Mouse (Mus musculus) limb, embryonic 12.5 days (tissue): ENCODE results near the gene Wfikkn2. TPM values are rescaled to one million over a fixed set of nuclear protein-coding genes. Genes with fewer than 3 reads are reported as not detected.
A peak's percentile ranks its signal among the peaks of the same experiment; 100 is the strongest.

ENCODE experiments used
- ATAC-seq: fragments of 200-750 bp; cut with Nextera tagmentation; 2 replicates; pipeline ENCODE4 v1.8.0; 2017; ENCODE audit warnings: low read depth, moderate TSS enrichment; ENCODE audit not compliant: insufficient number of reproducible peaks, insufficient read depth, low FRiP score, low TSS enrichment
- H3K27ac ChIP-seq: fragments of 300-500 bp; sonication (generic); 2 replicates; pipeline ENCODE4 v1.5.1; 2016; ENCODE audit warnings: mild to moderate bottlenecking, moderate library complexity
- H3K27me3 ChIP-seq: fragments of 300-500 bp; sonication (generic); 2 replicates; pipeline ENCODE4 v1.6.1; 2016; ENCODE audit warnings: mild to moderate bottlenecking, moderate library complexity
- H3K36me3 ChIP-seq: fragments of 300-500 bp; sonication (generic); 2 replicates; pipeline ENCODE4 v1.6.1; 2016; ENCODE audit warnings: mild to moderate bottlenecking, moderate library complexity
- H3K4me1 ChIP-seq: fragments of 300-500 bp; sonication (generic); replicated peaks from 2 replicates; pipeline ENCODE4 v1.6.1; 2016
- H3K4me2 ChIP-seq: fragments of 300-500 bp; sonication (generic); 2 replicates; pipeline ENCODE4 v1.6.1; 2016; ENCODE audit warnings: mild to moderate bottlenecking, moderate library complexity
- H3K4me3 ChIP-seq: fragments of 300-500 bp; sonication (generic); replicated peaks from 2 replicates; pipeline ENCODE4 v1.5.1; 2016; ENCODE audit warnings: mild to moderate bottlenecking
- H3K9ac ChIP-seq: fragments of 300-500 bp; sonication (generic); replicated peaks from 2 replicates; pipeline ENCODE4 v1.6.1; 2016; ENCODE audit warnings: mild to moderate bottlenecking, moderate library complexity
- H3K9me3 ChIP-seq: fragments of 300-500 bp; sonication (generic); 2 replicates; pipeline ENCODE4 v1.6.1; 2016; ENCODE audit warnings: mild to moderate bottlenecking, moderate library complexity
- WGBS: fragments of 180-500 bp; shearing (Covaris S2); methylation state at CpG from one replicate; pipeline ENCODE4 v1.1.7; 2016; 5-methylcytosine and 5-hydroxymethylcytosine counted together
- polyA plus RNA-seq: library from polyadenylated mRNA; unstranded; fragments of >200 nt; fragmentation: Nextera tagmentation; extraction: Ambion mirVana; gene quantifications from 2 replicates; pipeline ENCODE4 v1.2.1, GENCODE M21; 2016

The Wfikkn2 gene
- polyA plus RNA-seq, 1 experiment from 2014 or later: 22.6 TPM

GRCm38 (mm10) chr11:94206398-94207114 lies 39.2 kb downstream of the Wfikkn2 start:
- Histone ChIP-seq H3K27me3 (no peaks in the 10 kb centered on the region), H3K36me3 (no peaks in the 10 kb centered on the region), H3K4me1 (no peaks in the 10 kb centered on the region), H3K9ac (no peak overlapping the region), H3K4me2 (no peak overlapping the region), H3K27ac (no peak overlapping the region), H3K9me3 (no peaks in the 10 kb centered on the region), H3K4me3 (no peak overlapping the region)
- no peak for ATAC-seq
- 84% methylated on average over 10 of the region's 10 CpGs for WGBS

GRCm38 (mm10) chr11:94203066-94203465 lies 42.7 kb downstream of the Wfikkn2 start:
- no peaks in the 10 kb centered on the region for H3K36me3 ChIP-seq
- H3K4me2 ChIP-seq: no peak overlapping the region
- H3K4me1 ChIP-seq: no peaks in the 10 kb centered on the region
- no peaks in the 10 kb centered on the region for H3K9me3 ChIP-seq
- ATAC-seq: no peak
- no peaks in the 10 kb centered on the region for H3K27me3 ChIP-seq
- H3K9ac ChIP-seq: no peak overlapping the region
- 89% methylated on average over 3 of the region's 3 CpGs for WGBS
- H3K27ac ChIP-seq: no peak overlapping the region
- H3K4me3 ChIP-seq: no peak overlapping the region

GRCm38 (mm10) chr11:94202106-94202505 lies 43.7 kb downstream of the Wfikkn2 start:
- 92% methylated on average over 5 of the region's 5 CpGs for WGBS
- H3K27me3 ChIP-seq: no peaks in the 10 kb centered on the region

GRCm38 (mm10) chr11:94200422-94200821 lies 45.4 kb downstream of the Wfikkn2 start:
- Histone ChIP-seq H3K4me3 (no peak overlapping the region), H3K9me3 (no peaks in the 10 kb centered on the region), H3K4me2 (no peak overlapping the region), H3K4me1 (no peaks in the 10 kb centered on the region), H3K36me3 (no peaks in the 10 kb centered on the region), H3K27ac (no peak overlapping the region), H3K27me3 (no peaks in the 10 kb centered on the region), H3K9ac (0 out of 2 replicates have a peak overlapping the region, but pooled peaks have one; percentile 18)
- ATAC-seq: no peak
- WGBS: 86% methylated on average over 4 of the region's 4 CpGs

More at GRCm38 (mm10) chr11:94202106-94202505, 43.7 kb downstream of the Wfikkn2 start:
- Histone ChIP-seq H3K27ac (no peak overlapping the region), H3K4me3 (no peak overlapping the region), H3K4me2 (no peak overlapping the region), H3K36me3 (no peaks in the 10 kb centered on the region), H3K9me3 (no peaks in the 10 kb centered on the region), H3K4me1 (no peaks in the 10 kb centered on the region), H3K9ac (no peak overlapping the region)
- ATAC-seq: no peak

- no peaks in the 10 kb centered on the region for H3K4me1 ChIP-seq
- H3K9ac ChIP-seq: no peak overlapping the region
- 68% methylated on average over 2 of the region's 2 CpGs for WGBS
- no peaks in the 10 kb centered on the region for H3K27me3 ChIP-seq
- no peak overlapping the region for H3K4me3 ChIP-seq
- no peak overlapping the region for H3K27ac ChIP-seq
- H3K9me3 ChIP-seq: no peaks in the 10 kb centered on the region
- no peak for ATAC-seq
- H3K4me2 ChIP-seq: no peak overlapping the region
- no peaks in the 10 kb centered on the region for H3K36me3 ChIP-seq
Observed at GRCm38 (mm10) chr11:94199771-94200170, 46.0 kb downstream of the Wfikkn2 start.

GRCm38 (mm10) chr11:94198405-94199146 lies 47.2 kb downstream of the Wfikkn2 start:
- Histone ChIP-seq H3K36me3 (no peaks in the 10 kb centered on the region), H3K9me3 (no peaks in the 10 kb centered on the region), H3K27me3 (no peaks in the 10 kb centered on the region), H3K9ac (no peak overlapping the region), H3K4me1 (no peaks in the 10 kb centered on the region), H3K4me2 (no peak overlapping the region), H3K27ac (no peak overlapping the region), H3K4me3 (no peak overlapping the region)
- ATAC-seq: no peak
- WGBS: 87% methylated on average over 7 of the region's 7 CpGs

GRCm38 (mm10) chr11:94196311-94196710 lies 49.5 kb downstream of the Wfikkn2 start:
- 75% methylated on average over 3 of the region's 3 CpGs for WGBS
- no peaks in the 10 kb centered on the region for H3K36me3 ChIP-seq
- H3K27me3 ChIP-seq: no peaks in the 10 kb centered on the region
- no peaks in the 10 kb centered on the region for H3K4me1 ChIP-seq
- H3K27ac ChIP-seq: no peak overlapping the region
- H3K4me2 ChIP-seq: no peak overlapping the region
- ATAC-seq: no peak
- no peaks in the 10 kb centered on the region for H3K9me3 ChIP-seq
- no peak overlapping the region for H3K4me3 ChIP-seq
- H3K9ac ChIP-seq: no peak overlapping the region

- WGBS: 74% methylated on average over 2 of the region's 2 CpGs
- Histone ChIP-seq H3K27ac (no peak overlapping the region), H3K36me3 (no peaks in the 10 kb centered on the region), H3K27me3 (no peaks in the 10 kb centered on the region), H3K4me2 (no peak overlapping the region), H3K4me3 (no peak overlapping the region), H3K9me3 (no peaks in the 10 kb centered on the region), H3K9ac (no peak overlapping the region), H3K4me1 (0 out of 2 replicates have a peak, but pooled peaks cover 2% of the 10 kb centered on the region)
- no peak for ATAC-seq
Observed at GRCm38 (mm10) chr11:94193109-94193508, 52.7 kb downstream of the Wfikkn2 start.

- Histone ChIP-seq H3K36me3 (no peaks in the 10 kb centered on the region), H3K4me2 (no peak overlapping the region), H3K4me3 (no peak overlapping the region), H3K9ac (no peak overlapping the region), H3K9me3 (no peaks in the 10 kb centered on the region), H3K4me1 (0 out of 2 replicates have a peak, but pooled peaks cover 2% of the 10 kb centered on the region), H3K27ac (no peak overlapping the region), H3K27me3 (no peaks in the 10 kb centered on the region)
- no peak for ATAC-seq
- 74% methylated on average over 5 of the region's 5 CpGs for WGBS
Observed at GRCm38 (mm10) chr11:94190665-94191064, 55.1 kb downstream of the Wfikkn2 start.

- no peak overlapping the region for H3K4me3 ChIP-seq
- no peak overlapping the region for H3K4me2 ChIP-seq
- H3K9me3 ChIP-seq: no peaks in the 10 kb centered on the region
- 74% methylated on average over 10 of the region's 10 CpGs for WGBS
- H3K27ac ChIP-seq: no peak overlapping the region
- H3K4me1 ChIP-seq: 0 out of 2 replicates have a peak, but pooled peaks cover 2% of the 10 kb centered on the region
- no peak for ATAC-seq
- H3K36me3 ChIP-seq: no peaks in the 10 kb centered on the region
- no peaks in the 10 kb centered on the region for H3K27me3 ChIP-seq
- no peak overlapping the region for H3K9ac ChIP-seq
Observed at GRCm38 (mm10) chr11:94189579-94189978, 56.2 kb downstream of the Wfikkn2 start.
